In the genomic region with DNA sequence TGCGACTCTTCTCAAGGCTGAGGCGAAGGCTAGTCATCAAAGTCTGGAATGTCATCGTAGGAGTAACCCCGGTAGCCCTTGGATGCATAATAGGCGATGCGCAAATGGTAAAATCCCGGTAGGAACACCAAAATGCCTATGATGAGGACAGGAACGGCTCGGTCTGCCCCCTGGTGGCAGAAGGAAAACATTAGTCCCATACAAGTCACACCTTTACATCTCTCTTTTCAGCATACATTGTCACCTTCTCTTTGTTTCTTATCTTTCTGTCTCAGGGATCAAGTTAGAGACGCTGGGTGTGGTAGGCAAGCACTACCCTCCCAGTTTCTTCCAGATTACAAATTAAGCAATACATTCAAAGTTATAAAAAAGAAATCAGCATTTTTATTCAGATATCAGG, we compare ENCODE assay signal across 8 mouse cellular contexts. TPM values are rescaled to one million over a fixed set of nuclear protein-coding genes. Genes with fewer than 3 reads are reported as not detected.
DNase-seq lines count a peak whose midpoint lies in the region; ATAC-seq and TF ChIP-seq lines count a peak whose summit lies in the region.
"Not testable (repeated sequence)": the region's sequence is repeated elsewhere in the genome, so short reads cannot be mapped to it uniquely, and the experiment has no call there.

No protein-coding gene starts in this region.

- not testable (repeated sequence) for H3K9me3 ChIP-seq in forebrain, embryonic 15.5 days; hindbrain, embryonic 10.5 days

- H3K4me2 ChIP-seq in forebrain, embryonic 15.5 days (replicated peaks) = not testable (repeated sequence)

- not testable (repeated sequence) for H3K27ac ChIP-seq in cerebellum, adult 2 months (ENCODE audit: insufficient read depth, low read length); forebrain, embryonic 15.5 days (replicated peaks); hindbrain, embryonic 10.5 days

- not testable (repeated sequence) for H3K27me3 ChIP-seq in cerebellum, adult 2 months (ENCODE audit: control insufficient read depth, insufficient read depth, low read length); forebrain, embryonic 15.5 days; hindbrain, embryonic 10.5 days (ENCODE audit: insufficient read depth, poor library complexity, severe bottlenecking)

- 28% methylated on average over 9 of the region's 10 CpGs for WGBS in cerebellum, adult 2 months
- 25% methylated on average over 10 of the region's 10 CpGs for WGBS in forebrain, embryonic 15.5 days
- WGBS in hindbrain, embryonic 10.5 days = 40% methylated on average over 10 of the region's 10 CpGs
- 25% methylated on average over 10 of the region's 10 CpGs for WGBS in lung, adult 2 months

- H3K4me1 ChIP-seq in cerebellum, adult 2 months (ENCODE audit: control insufficient read depth, insufficient read depth, low read length); forebrain, embryonic 15.5 days; hindbrain, embryonic 10.5 days (replicated peaks); lung, adult 2 months (ENCODE audit: control insufficient read depth, insufficient read depth, low read length): not testable (repeated sequence)

- ATAC-seq in forebrain, embryonic 15.5 days (replicated peaks) = 0 out of 2 replicates have a peak, but pooled peaks have one; percentile 26

- H3K4me3 ChIP-seq in cerebellum, adult 2 months (replicated peaks; ENCODE audit: insufficient read depth, low read depth, low read length); forebrain, embryonic 15.5 days; hindbrain, embryonic 10.5 days; lung, adult 2 months (replicated peaks; ENCODE audit: extremely low read depth, low read depth, low read length): not testable (repeated sequence)

- not testable (repeated sequence) for TF ChIP-seq POLR2A in cerebellum, adult 2 months (IDR thresholded peaks at IDR 0.05; ENCODE audit: borderline replicate concordance, insufficient read depth, low read length); lung, adult 2 months (IDR thresholded peaks at IDR 0.05; ENCODE audit: borderline replicate concordance, extremely low read depth, low read depth, low read length)

- H3K36me3 ChIP-seq in forebrain, embryonic 15.5 days = not testable (repeated sequence)
- peaks cover 43% of the 10 kb centered on the region for H3K36me3 ChIP-seq in hindbrain, embryonic 10.5 days

- H3K9ac ChIP-seq in forebrain, embryonic 15.5 days (replicated peaks) = not testable (repeated sequence)

- not testable (repeated sequence) for TF ChIP-seq CTCF in cerebellum, adult 2 months (IDR thresholded peaks at IDR 0.05; ENCODE audit: borderline replicate concordance, insufficient read depth, low read depth, low read length)
- TF ChIP-seq CTCF in lung, adult 2 months (IDR thresholded peaks at IDR 0.05; ENCODE audit: insufficient read depth, low read length) = peak; percentile 43; the same call in 1 of the 2 replicates

- DNase-seq in NIH3T3 (ENCODE audit: low read depth) = peak; percentile 81
- peak; percentile 56 to 58 for DNase-seq in cerebellum, adult 2 months
- peak; percentile 49 for DNase-seq in hindbrain, embryonic 10.5 days (ENCODE audit: low spot score)
- peak; percentile 47 to 69 for DNase-seq in layer of hippocampus, postnatal 14 days (ENCODE audit: low spot score in 2 of 2)
- peak; percentile 41 for DNase-seq in lung, adult 2 months
- DNase-seq in ovary, postnatal 14 days (ENCODE audit: low spot score) = peak; percentile 36
- DNase-seq in thymus, postnatal 36 days = peak; percentile 29 to 35

RNA-seq across cellular contexts. Expression of gene Tmem230, which starts 7.2 kb away (rescaled TPM):
- polyA plus RNA-seq in cerebellum, adult 2 months (2012; rRNA removed) = 81.9 and 93.6 TPM in 2 replicates
- polyA plus RNA-seq in forebrain, embryonic 15.5 days (2015; fragmentation: Nextera tagmentation; extraction: Ambion mirVana) = 47.1 and 47.2 TPM in 2 replicates
- 43.7 and 52.6 TPM in 2 replicates for polyA plus RNA-seq in hindbrain, embryonic 10.5 days (2016; fragmentation: Nextera tagmentation; extraction: Ambion mirVana)
- 10 to 100 TPM; 25.8 to 27.7 TPM for total RNA-seq in layer of hippocampus, postnatal 14 days (2021)
- 67.0 and 86.8 TPM in 2 replicates for polyA plus RNA-seq in lung, adult 2 months (2012; rRNA removed)

RNA-seq across cellular contexts. Expression of gene Pcna, which starts 12.7 kb away (rescaled TPM):
- 69.3 and 73.1 TPM in 2 replicates for polyA plus RNA-seq in cerebellum, adult 2 months (2012; rRNA removed)
- polyA plus RNA-seq in forebrain, embryonic 15.5 days (2015; fragmentation: Nextera tagmentation; extraction: Ambion mirVana) = 190 and 193 TPM in 2 replicates
- 311 and 400 TPM in 2 replicates for polyA plus RNA-seq in hindbrain, embryonic 10.5 days (2016; fragmentation: Nextera tagmentation; extraction: Ambion mirVana)
- 10 to 100 TPM; 45.3 to 51.5 TPM for total RNA-seq in layer of hippocampus, postnatal 14 days (2021)
- polyA plus RNA-seq in lung, adult 2 months (2012; rRNA removed) = 52.7 and 59.2 TPM in 2 replicates

RNA-seq across cellular contexts. Expression of gene Cds2, which starts 22.5 kb away (rescaled TPM):
- polyA plus RNA-seq in cerebellum, adult 2 months (2012; rRNA removed) = 152 and 155 TPM in 2 replicates
- 25.7 and 27.6 TPM in 2 replicates for polyA plus RNA-seq in forebrain, embryonic 15.5 days (2015; fragmentation: Nextera tagmentation; extraction: Ambion mirVana)
- polyA plus RNA-seq in hindbrain, embryonic 10.5 days (2016; fragmentation: Nextera tagmentation; extraction: Ambion mirVana) = 27.9 and 31.3 TPM in 2 replicates
- 100 to 1,000 TPM; 194 to 204 TPM for total RNA-seq in layer of hippocampus, postnatal 14 days (2021)
- 67.1 and 76.5 TPM in 2 replicates for polyA plus RNA-seq in lung, adult 2 months (2012; rRNA removed)
